Mouse (Mus musculus) CH12.LX (cell line): Measurements from ENCODE around the gene Esp23. TPM values are rescaled to one million over a fixed set of nuclear protein-coding genes. Genes with fewer than 3 reads are reported as not detected.
"Not testable (repeated sequence)": the region's sequence is repeated elsewhere in the genome, so short reads cannot be mapped to it uniquely, and the experiment has no call there.

Experiments
- DNase-seq: peaks from one replicate; pipeline ENCODE4 v3.0.0-alpha.2; 2013; ENCODE audit errors: extremely low read depth
- H3K27ac ChIP-seq: 2 replicates; pipeline ENCODE4 v1.5.1; 2012; ENCODE audit warnings: low read depth, mild to moderate bottlenecking, control low read depth, moderate library complexity; ENCODE audit not compliant: insufficient read depth
- H3K27me3 ChIP-seq: replicated peaks from 2 replicates; pipeline ENCODE3; 2012; ENCODE audit warnings: inconsistent platforms
- H3K36me3 ChIP-seq, 2 experiments: replicated peaks in 1 of 2; 2 replicates each; pipeline versions ENCODE3 to v1.6.1; 2012; ENCODE audit warnings: inconsistent platforms in 1 of 2, low read length in 1 of 2, mild to moderate bottlenecking in 1 of 2, mixed read lengths in 1 of 2, moderate library complexity in 1 of 2; ENCODE audit not compliant: control insufficient read depth in 1 of 2, insufficient read depth in 1 of 2
- H3K4me1 ChIP-seq, 2 experiments: 2 replicates each; pipeline ENCODE4 v1.6.1; 2012; ENCODE audit warnings: inconsistent platforms in 1 of 2, moderate library complexity in 1 of 2; ENCODE audit not compliant: insufficient read depth in 2 of 2, control insufficient read depth in 1 of 2
- H3K4me2 ChIP-seq: 2 replicates; pipeline ENCODE4 v1.6.1; 2012; ENCODE audit warnings: low read depth, mild to moderate bottlenecking, control low read depth; ENCODE audit not compliant: poor library complexity, insufficient read depth, severe bottlenecking
- H3K4me3 ChIP-seq, 3 experiments: fragments of 150-350 bp in 1 of 3; sonication (generic) in 1 of 3; replicated peaks in 1 of 3; 2 replicates each; pipeline versions ENCODE3 to v1.5.1; 2011 to 2012; ENCODE audit warnings: low read depth in 2 of 3, low read length in 2 of 3, mild to moderate bottlenecking in 2 of 3, moderate library complexity in 2 of 3, control low read depth in 1 of 3, improper control_type of control experiment in 1 of 3, inconsistent platforms in 1 of 3, mixed read lengths in 1 of 3; ENCODE audit not compliant: poor library complexity in 1 of 3
- H3K79me2 ChIP-seq: replicated peaks from 2 replicates; pipeline ENCODE4 v1.6.1; 2012; ENCODE audit warnings: mild to moderate bottlenecking, moderate library complexity; ENCODE audit not compliant: control insufficient read depth, poor library complexity, insufficient read depth, severe bottlenecking; ENCODE audit errors: extremely low read depth
- H3K9ac ChIP-seq: 2 replicates; pipeline ENCODE4 v1.6.1; 2012; ENCODE audit warnings: low read depth, mild to moderate bottlenecking, control low read depth, moderate library complexity; ENCODE audit not compliant: insufficient read depth
- H3K9me3 ChIP-seq: replicated peaks from 2 replicates; pipeline ENCODE3; 2012; ENCODE audit warnings: low read length, inconsistent platforms, mixed read lengths
- BHLHE40 ChIP-seq: IDR thresholded peaks from 2 replicates; pipeline ENCODE4 v1.6.1; 2011; ENCODE audit warnings: mild to moderate bottlenecking, low read depth, low read length, improper control_type of control experiment
- CHD2 ChIP-seq: IDR thresholded peaks from 2 replicates; pipeline ENCODE4 v1.6.1; 2011; ENCODE audit warnings: low read length, improper control_type of control experiment
- CTCF ChIP-seq, 2 experiments: IDR thresholded peaks in 1 of 2; conservative IDR thresholded peaks in 1 of 2; 2 replicates each; pipeline ENCODE4 v1.5.1; 2011 to 2012; ENCODE audit warnings: low read depth in 2 of 2, low read length in 2 of 2, improper control_type of control experiment in 1 of 2, inconsistent platforms in 1 of 2, mild to moderate bottlenecking in 1 of 2, moderate library complexity in 1 of 2
- EP300 ChIP-seq: IDR thresholded peaks from 2 replicates; pipeline ENCODE4 v1.6.1; 2011; ENCODE audit warnings: low read length, improper control_type of control experiment
- HCFC1 ChIP-seq: IDR thresholded peaks from 2 replicates; pipeline ENCODE4 v1.6.1; 2012; ENCODE audit warnings: low read depth, mild to moderate bottlenecking, inconsistent platforms, low read length, improper control_type of control experiment
- JUN ChIP-seq: IDR thresholded peaks from 2 replicates; pipeline ENCODE4 v1.6.1; 2011; ENCODE audit warnings: low read depth, mild to moderate bottlenecking, low read length, improper control_type of control experiment, moderate library complexity; ENCODE audit not compliant: insufficient read depth
- MAFK ChIP-seq: IDR thresholded peaks from 2 replicates; pipeline ENCODE4 v1.6.1; 2011; ENCODE audit warnings: low read length, improper control_type of control experiment; ENCODE audit not compliant: insufficient replicate concordance
- MAX ChIP-seq: IDR thresholded peaks from 2 replicates; pipeline ENCODE4 v1.6.1; 2011; ENCODE audit warnings: low read length, improper control_type of control experiment
- NRF1 ChIP-seq: IDR thresholded peaks from 2 replicates; pipeline ENCODE4 v1.6.1; 2014; ENCODE audit warnings: low read depth, mild to moderate bottlenecking, inconsistent platforms, low read length, improper control_type of control experiment, moderate library complexity
- PAX5 ChIP-seq: IDR thresholded peaks from 2 replicates; pipeline ENCODE4 v1.6.1; 2012; ENCODE audit warnings: low read length, inconsistent platforms, mixed read lengths
- POLR2AphosphoS2 ChIP-seq: IDR thresholded peaks from 2 replicates; pipeline ENCODE4 v1.6.1; 2011; ENCODE audit warnings: low read depth, low read length, improper control_type of control experiment
- RCOR1 ChIP-seq: conservative IDR thresholded peaks from 2 replicates; pipeline ENCODE4 v1.6.1; 2012; ENCODE audit warnings: low read depth, mild to moderate bottlenecking, inconsistent platforms, low read length, improper control_type of control experiment
- SMC3 ChIP-seq: IDR thresholded peaks from 2 replicates; pipeline ENCODE4 v1.6.1; 2011; ENCODE audit warnings: low read depth, low read length, improper control_type of control experiment
- UBTF ChIP-seq: IDR thresholded peaks from 2 replicates; pipeline ENCODE4 v1.6.1; 2012; ENCODE audit warnings: low read depth, mild to moderate bottlenecking, inconsistent platforms, low read length, improper control_type of control experiment, moderate library complexity
- USF1 ChIP-seq: IDR thresholded peaks from 2 replicates; pipeline ENCODE4 v1.6.1; 2014; ENCODE audit warnings: low read depth, mild to moderate bottlenecking, inconsistent platforms, low read length, improper control_type of control experiment
- ZC3H11A ChIP-seq: IDR thresholded peaks from 2 replicates; pipeline ENCODE4 v1.6.1; 2012; ENCODE audit warnings: low read depth, mild to moderate bottlenecking, inconsistent platforms, low read length, improper control_type of control experiment
- ZMIZ1 ChIP-seq: IDR thresholded peaks from 2 replicates; pipeline ENCODE4 v1.6.1; 2012; ENCODE audit warnings: low read depth, mild to moderate bottlenecking, inconsistent platforms, low read length, improper control_type of control experiment
- dilution Hi-C: fragments of 300-500 bp; cut with MboI; formaldehyde crosslinking; loops from 2 replicates; pipeline ENCODE4 v1.14.3; 2020; ENCODE audit warnings: low sequenced_read_pairs; ENCODE audit not compliant: extremely low pct_unique_long_range_greater_than_20kb, extremely low pct_ligation_motif_present
- in situ Hi-C: fragments of 300-500 bp; cut with MboI; formaldehyde crosslinking; loops from 3 replicates; pipeline ENCODE4 v1.14.3; 2019; ENCODE audit warnings: low sequenced_read_pairs, low pct_ligation_motif_present, low pct_unique_long_range_greater_than_20kb, mixed read lengths
- polyA plus RNA-seq: library from polyadenylated mRNA; unstranded; fragments of >175 nt; gene quantifications from 2 replicates; pipeline ENCODE4 v1.2.1, GENCODE M21; 2012; ENCODE audit warnings: low read depth; ENCODE audit not compliant: insufficient read length
- total RNA-seq, 2 experiments: library from RNA; depleted of rRNA; stranded (reverse); fragments of 300-350 nt in 1 of 2; fragments of >200 nt in 1 of 2; gene quantifications; 2 replicates each; pipeline ENCODE4 v1.2.3; 2012 to 2014

The Esp23 gene
- total RNA-seq (2012; rRNA removed) (not detected in 2 replicates), total RNA-seq (2014; rRNA removed) (not detected in 2 replicates), polyA plus RNA-seq (not detected in 2 replicates)

- H3K27me3 ChIP-seq, result no peaks in the 10 kb centered on the region
- H3K9ac ChIP-seq, result no peak within 1 kb of the TSS
- no peaks in the 10 kb centered on the region for H3K36me3 ChIP-seq
- no peak for DNase-seq
- H3K4me1 ChIP-seq, result no peaks in the 10 kb centered on the region
- H3K4me3 ChIP-seq, result no peak within 1 kb of the TSS
- no peaks in the 10 kb centered on the region for H3K79me2 ChIP-seq
- dilution Hi-C loops (no loop called here), in situ Hi-C loops (no loop called here)
- H3K27ac ChIP-seq, result no peak within 1 kb of the TSS
- H3K4me2 ChIP-seq, result no peak within 1 kb of the TSS
- H3K9me3 ChIP-seq, result peaks cover 18% of the 10 kb centered on the region
- TF ChIP-seq MAFK (no peak), ZC3H11A (no peak), ZMIZ1 (no peak), USF1 (no peak), CHD2 (no peak), RCOR1 (no peak), PAX5 (no peak), SMC3 (no peak), EP300 (no peak), MAX (no peak), HCFC1 (no peak), NRF1 (no peak), CTCF (conservative IDR thresholded peaks at IDR 0.05 in 1 of 2, IDR thresholded peaks at IDR 0.05 in 1 of 2; ENCODE audit: low read depth in 2 of 2, low read length in 2 of 2) (no peak), UBTF (no peak), JUN (no peak), POLR2AphosphoS2 (no peak), BHLHE40 (no peak)
- TF ChIP-seq, all 38 proteins: peak for 0
Measured at GRCm38 (mm10) chr17:39076937-39077336, at the start of gene Esp23. Esp23 (minus strand) TSS chr17:39077037.

GRCm38 (mm10) chr17:39107126-39107525 is 30.3 kb upstream of the Esp23 start:
- H3K36me3 ChIP-seq, H3K79me2 ChIP-seq, in situ Hi-C loops, H3K4me2 ChIP-seq, H3K4me3 ChIP-seq, dilution Hi-C loops, H3K27ac ChIP-seq, H3K9me3 ChIP-seq, H3K27me3 ChIP-seq, DNase-seq, H3K4me1 ChIP-seq, H3K9ac ChIP-seq: not testable (repeated sequence)
